Mouse (Mus musculus): ENCODE measurements at regions not wholly inside any gene's neighbourhood (a gene's known extent, or its start where the extent isn't known, plus 50 kb on each side); places are given as distances from the start of the nearest gene placed in this dataset.

DNA sequence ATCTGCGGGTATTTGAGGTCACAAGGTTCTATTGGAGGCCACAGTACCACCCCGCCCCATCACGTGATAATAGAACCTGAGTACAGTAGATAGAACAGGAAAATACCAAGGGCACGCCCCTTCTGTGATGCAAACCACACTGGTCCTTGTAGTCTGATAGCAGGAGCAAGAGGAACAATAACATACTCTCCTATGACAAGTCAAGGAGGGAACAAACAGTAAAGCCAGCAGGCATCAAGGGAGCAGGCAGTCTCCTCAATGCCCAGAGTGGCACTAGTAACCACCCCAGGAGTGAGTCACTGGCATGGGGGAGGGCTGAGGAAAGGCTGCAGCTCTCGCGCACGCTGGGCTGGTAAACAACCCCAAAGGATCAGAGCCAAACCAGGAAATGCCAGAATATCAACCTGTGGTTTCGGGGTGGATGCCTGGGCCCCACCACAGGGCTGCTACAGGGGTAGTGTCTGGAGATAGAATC is 150.5 kb upstream of the Tmc1 start:
- Histone ChIP-seq H3K4me1 (ENCODE audit: control insufficient read depth, insufficient read depth, low read length) (no peaks in the 10 kb centered on the region), H3K4me3 (ENCODE audit: low read depth, low read length) (no peak overlapping the region), H3K9ac (ENCODE audit: low read length) (no peak overlapping the region), H3K27ac (ENCODE audit: low read depth, low read length) (no peak overlapping the region), H3K4me2 (ENCODE audit: low read depth) (no peak overlapping the region), H3K27me3 (ENCODE audit: control insufficient read depth, insufficient read depth, low read length) (no peaks in the 10 kb centered on the region), H3K9me3 (ENCODE audit: control insufficient read depth, low read length) (no peaks in the 10 kb centered on the region), H3K36me3 (ENCODE audit: control insufficient read depth, insufficient read depth, low read length) (no peaks in the 10 kb centered on the region)
- ATAC-seq (ENCODE audit: insufficient read depth, low FRiP score, low TSS enrichment): no peak
- DNase-seq (ENCODE audit: low spot score): no peak
- WGBS: 85% methylated on average over 8 of the region's 8 CpGs

DNA sequence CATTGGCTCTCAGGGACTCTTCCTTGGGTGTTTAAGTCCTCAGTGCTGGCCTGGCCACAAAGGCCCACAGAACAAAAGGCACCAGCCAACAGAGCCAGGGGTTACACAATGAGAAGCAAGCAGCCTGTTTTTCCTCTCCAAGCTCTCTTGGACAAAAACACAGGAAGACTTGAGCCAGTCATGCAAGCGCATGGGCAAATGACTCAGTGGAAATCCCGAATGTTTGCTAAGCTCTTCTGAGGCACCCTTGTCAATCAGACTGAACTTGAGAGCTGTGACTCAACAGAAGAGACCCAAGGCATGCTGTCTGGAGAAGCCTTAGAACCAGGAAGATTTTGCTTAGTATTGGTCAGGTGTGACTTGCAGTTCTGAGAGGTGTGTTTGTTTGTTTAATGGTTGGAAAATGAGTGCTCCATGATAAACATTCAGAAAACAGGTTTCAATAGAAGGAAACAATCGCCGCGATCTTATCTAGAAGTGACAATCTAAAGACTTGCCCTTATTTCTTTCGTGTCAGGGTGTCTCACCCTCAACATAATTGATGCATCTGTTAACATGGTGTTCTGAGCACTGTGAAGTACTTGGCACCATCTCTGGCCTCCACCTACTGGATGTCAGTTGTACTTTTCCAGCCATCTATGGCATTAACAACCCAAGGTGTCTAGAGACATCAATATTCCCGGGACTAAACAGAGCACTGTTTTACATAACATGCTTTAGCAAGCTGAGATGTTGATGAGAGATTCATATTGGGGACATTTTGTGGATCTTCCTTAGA is 124.0 kb upstream of the Tmc1 start:
- DNase-seq (ENCODE audit: low spot score) (no peak), ATAC-seq (ENCODE audit: insufficient read depth, low FRiP score, low TSS enrichment) (no peak)
- Histone ChIP-seq H3K9me3 (ENCODE audit: control insufficient read depth, low read length) (no peaks in the 10 kb centered on the region), H3K4me1 (ENCODE audit: control insufficient read depth, insufficient read depth, low read length) (no peaks in the 10 kb centered on the region), H3K4me3 (ENCODE audit: low read depth, low read length) (no peak overlapping the region), H3K27me3 (ENCODE audit: control insufficient read depth, insufficient read depth, low read length) (no peaks in the 10 kb centered on the region), H3K36me3 (ENCODE audit: control insufficient read depth, insufficient read depth, low read length) (no peaks in the 10 kb centered on the region), H3K4me2 (ENCODE audit: low read depth) (no peak overlapping the region), H3K9ac (ENCODE audit: low read length) (no peak overlapping the region), H3K27ac (ENCODE audit: low read depth, low read length) (no peak overlapping the region)
- 87% methylated on average over 7 of the region's 7 CpGs for WGBS

DNA sequence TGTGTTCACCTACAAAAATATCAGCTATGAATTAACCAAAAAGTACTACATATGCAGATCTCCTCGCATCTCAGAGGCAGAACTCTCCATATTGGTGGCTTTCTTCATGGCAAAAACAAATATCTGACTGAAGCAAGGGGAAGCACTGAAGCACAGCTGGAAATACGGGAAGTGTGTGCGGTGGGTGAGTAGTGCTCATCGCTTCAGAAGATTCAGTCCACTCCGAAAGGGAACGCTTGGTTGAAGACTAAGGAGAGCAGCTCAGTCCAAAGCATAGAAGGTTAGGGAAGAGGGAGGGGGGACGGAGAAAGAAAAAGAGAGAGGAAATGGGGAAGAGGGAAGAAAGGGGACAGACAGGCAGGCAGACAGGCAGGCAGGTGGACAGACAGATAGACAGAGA is 114.4 kb upstream of the Tmc1 start:
- 88% methylated on average over 7 of the region's 7 CpGs for WGBS
- H3K27ac ChIP-seq (ENCODE audit: low read depth, low read length): no peak overlapping the region
- ATAC-seq (ENCODE audit: insufficient read depth, low FRiP score, low TSS enrichment): no peak

DNA sequence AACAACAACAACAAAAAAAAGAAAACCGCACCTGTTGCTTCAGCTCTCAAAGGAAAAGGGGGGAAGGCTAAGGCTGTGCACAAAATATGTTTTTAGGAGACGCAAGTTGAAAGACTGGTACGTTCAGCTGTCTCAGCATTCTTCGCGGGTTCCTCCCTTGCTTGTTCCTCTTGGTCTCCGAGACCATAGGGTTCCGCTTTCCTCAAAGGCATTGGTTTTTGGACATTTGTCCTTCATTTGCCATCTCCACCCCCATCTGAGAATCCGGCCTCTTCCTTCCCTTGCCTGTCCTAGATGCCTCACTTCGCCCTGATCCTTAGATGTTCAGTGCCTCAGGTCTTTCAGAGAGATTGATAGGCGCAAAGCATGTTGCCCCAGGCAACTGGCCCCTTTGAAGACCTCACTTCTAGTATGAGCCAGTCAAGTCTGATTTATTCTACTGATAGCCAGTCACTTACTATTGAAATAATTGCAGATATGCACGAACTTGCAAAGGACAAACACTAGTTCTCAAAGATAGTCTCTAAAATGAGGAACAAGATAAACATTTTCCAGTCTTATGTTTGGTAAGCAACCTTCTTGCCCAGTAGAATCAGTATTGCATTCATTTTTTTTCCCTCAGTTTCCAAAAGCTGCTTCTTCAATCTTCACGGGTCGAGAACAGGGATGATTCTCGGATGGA is 112.6 kb upstream of the Tmc1 start:
- no peak for ATAC-seq (ENCODE audit: insufficient read depth, low FRiP score, low TSS enrichment)
- H3K9me3 ChIP-seq (ENCODE audit: control insufficient read depth, low read length): no peaks in the 10 kb centered on the region
- H3K36me3 ChIP-seq (ENCODE audit: control insufficient read depth, insufficient read depth, low read length): no peaks in the 10 kb centered on the region
- H3K9ac ChIP-seq (ENCODE audit: low read length): no peak overlapping the region
- 91% methylated on average over 14 of the region's 14 CpGs for whole genome bisulfite sequencing
- H3K4me1 ChIP-seq (ENCODE audit: control insufficient read depth, insufficient read depth, low read length): no peaks in the 10 kb centered on the region
- H3K4me3 ChIP-seq (ENCODE audit: low read depth, low read length): no peak overlapping the region
- H3K27me3 ChIP-seq (ENCODE audit: control insufficient read depth, insufficient read depth, low read length): no peaks in the 10 kb centered on the region
- H3K27ac ChIP-seq (ENCODE audit: low read depth, low read length): no peak overlapping the region
- H3K4me2 ChIP-seq (ENCODE audit: low read depth): no peak overlapping the region
- no peak for DNase-seq (ENCODE audit: low spot score)

More for the DNA sequence above, 114.4 kb upstream of the Tmc1 start:
- Histone ChIP-seq H3K4me2 (ENCODE audit: low read depth) (no peak overlapping the region), H3K9me3 (ENCODE audit: control insufficient read depth, low read length) (no peaks in the 10 kb centered on the region), H3K36me3 (ENCODE audit: control insufficient read depth, insufficient read depth, low read length) (no peaks in the 10 kb centered on the region), H3K9ac (ENCODE audit: low read length) (no peak overlapping the region), H3K27me3 (ENCODE audit: control insufficient read depth, insufficient read depth, low read length) (no peaks in the 10 kb centered on the region), H3K4me1 (ENCODE audit: control insufficient read depth, insufficient read depth, low read length) (no peaks in the 10 kb centered on the region), H3K4me3 (ENCODE audit: low read depth, low read length) (no peak overlapping the region)
- DNase-seq (ENCODE audit: low spot score): no peak

DNA sequence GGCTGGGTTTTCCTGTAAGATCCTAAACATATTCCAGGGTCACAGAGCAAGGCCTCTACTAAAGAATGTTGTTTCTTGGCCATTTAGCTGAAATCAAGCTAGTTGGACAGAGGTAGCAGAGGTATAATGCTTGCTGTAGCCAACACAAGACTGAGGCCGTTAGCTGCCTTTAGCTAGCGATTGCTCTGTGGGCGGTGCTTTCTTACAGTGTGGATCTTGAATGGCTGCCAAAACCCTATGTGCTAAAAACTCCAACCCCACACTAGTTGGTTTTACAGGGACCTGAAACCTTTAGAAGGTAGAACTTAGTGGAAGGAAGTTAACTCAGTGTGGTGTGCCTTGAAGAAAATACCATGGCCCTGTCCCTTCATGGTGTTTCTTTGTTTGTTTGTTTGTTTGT is 110.9 kb upstream of the Tmc1 start:
- Histone ChIP-seq H3K36me3 (ENCODE audit: control insufficient read depth, insufficient read depth, low read length) (no peaks in the 10 kb centered on the region), H3K4me1 (ENCODE audit: control insufficient read depth, insufficient read depth, low read length) (no peaks in the 10 kb centered on the region), H3K4me2 (ENCODE audit: low read depth) (no peak overlapping the region), H3K27me3 (ENCODE audit: control insufficient read depth, insufficient read depth, low read length) (no peaks in the 10 kb centered on the region), H3K9me3 (ENCODE audit: control insufficient read depth, low read length) (no peaks in the 10 kb centered on the region), H3K4me3 (ENCODE audit: low read depth, low read length) (no peak overlapping the region), H3K27ac (ENCODE audit: low read depth, low read length) (no peak overlapping the region), H3K9ac (ENCODE audit: low read length) (no peak overlapping the region)
- ATAC-seq (ENCODE audit: insufficient read depth, low FRiP score, low TSS enrichment) (no peak), DNase-seq (ENCODE audit: low spot score) (no peak)
- WGBS: 96% methylated on average over 3 of the region's 3 CpGs

DNA sequence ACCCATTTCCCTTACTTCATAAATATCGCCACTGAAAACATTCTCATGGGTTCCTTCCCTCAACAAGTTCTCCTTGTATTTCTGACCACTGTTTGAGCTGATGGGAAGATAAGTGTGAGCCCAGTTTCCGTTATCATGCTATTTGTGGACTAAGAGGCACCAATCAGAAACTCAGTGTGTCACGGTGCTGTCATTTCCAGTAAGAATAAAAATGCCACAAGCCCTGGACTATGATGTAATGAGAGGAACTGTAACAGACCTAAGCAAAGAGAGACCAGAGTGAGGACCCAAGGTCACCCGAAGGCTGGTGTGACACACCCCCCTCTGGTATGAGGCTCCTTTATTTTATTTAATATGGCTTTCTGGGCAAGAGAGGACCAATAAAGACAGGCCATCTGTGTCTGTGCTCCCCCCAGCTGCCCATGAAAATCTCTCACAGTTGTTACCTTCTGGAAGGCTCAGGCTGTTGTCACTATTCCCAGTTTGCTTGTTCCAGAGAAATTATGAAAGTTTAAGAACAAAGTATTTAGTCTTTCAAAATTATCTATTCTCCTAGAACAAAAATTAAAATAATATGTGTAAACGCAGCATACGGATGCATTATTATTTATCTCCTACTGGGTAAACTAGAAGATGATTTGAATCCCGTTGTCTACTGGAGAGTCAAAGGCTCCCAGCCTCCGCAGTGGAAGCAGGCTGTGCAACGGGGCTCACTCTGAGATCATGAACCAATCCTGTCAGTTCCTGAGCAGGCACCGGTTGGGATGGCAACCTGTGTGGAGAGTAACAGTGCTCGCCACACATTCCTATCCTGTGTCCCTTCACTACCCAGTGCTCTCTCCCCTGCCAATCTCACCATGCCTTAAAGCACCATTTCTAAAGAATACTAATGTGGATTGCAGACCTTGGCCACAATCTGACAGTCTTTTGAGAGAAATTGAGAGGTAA is 99.9 kb upstream of the Tmc1 start:
- ATAC-seq (ENCODE audit: insufficient read depth, low FRiP score, low TSS enrichment) (peak; percentile 53; the same call in 1 of the 2 replicates), DNase-seq (ENCODE audit: low spot score) (no peak)
- Histone ChIP-seq H3K4me2 (ENCODE audit: low read depth) (no peak overlapping the region), H3K4me1 (ENCODE audit: control insufficient read depth, insufficient read depth, low read length) (no peaks in the 10 kb centered on the region), H3K27me3 (ENCODE audit: control insufficient read depth, insufficient read depth, low read length) (no peaks in the 10 kb centered on the region), H3K9me3 (ENCODE audit: control insufficient read depth, low read length) (no peaks in the 10 kb centered on the region), H3K36me3 (ENCODE audit: control insufficient read depth, insufficient read depth, low read length) (no peaks in the 10 kb centered on the region), H3K27ac (ENCODE audit: low read depth, low read length) (no peak overlapping the region), H3K4me3 (ENCODE audit: low read depth, low read length) (no peak overlapping the region), H3K9ac (ENCODE audit: low read length) (no peak overlapping the region)
- WGBS: 85% methylated on average over 11 of the region's 11 CpGs

DNA sequence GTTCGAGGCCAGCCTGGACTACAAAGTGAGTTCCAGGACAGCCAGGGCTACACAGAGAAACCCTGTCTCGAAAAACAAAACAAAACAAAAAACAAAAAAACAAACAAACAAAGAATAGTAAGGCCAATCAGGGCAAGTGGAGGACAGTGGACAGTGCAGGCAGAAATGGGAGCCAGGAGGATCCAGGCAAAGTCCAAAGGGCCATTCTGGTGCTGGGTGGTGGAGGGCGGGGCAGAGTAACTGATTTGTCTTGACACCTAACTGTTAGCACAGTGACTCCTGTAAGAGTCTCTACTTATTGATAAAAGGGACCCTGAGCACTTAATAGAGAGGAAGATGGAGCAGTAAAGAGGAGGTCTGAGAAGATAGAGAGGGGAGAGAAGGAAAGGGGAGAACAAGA is 98.8 kb upstream of the Tmc1 start:
- 90% methylated on average over 3 of the region's 3 CpGs for WGBS

DNA sequence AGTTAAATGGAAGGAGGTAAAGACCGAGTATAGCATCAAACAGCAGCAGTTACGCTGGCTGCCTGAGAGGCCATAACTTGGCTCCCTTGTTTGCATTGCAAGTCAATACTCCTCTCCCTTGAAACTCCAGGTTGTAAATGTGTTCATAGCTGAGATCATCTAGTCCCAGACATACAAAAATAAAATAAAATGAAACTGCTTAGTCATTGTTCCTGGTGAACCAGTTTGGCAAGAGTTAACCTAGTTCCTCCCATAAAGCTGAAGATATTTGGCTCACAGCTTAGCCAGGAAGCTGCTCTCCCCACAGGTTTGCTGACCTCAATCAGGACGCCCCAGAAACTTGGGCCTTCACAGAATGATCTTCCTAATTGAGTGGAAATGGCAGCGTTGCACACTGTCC is 97.9 kb upstream of the Tmc1 start:
- ATAC-seq (ENCODE audit: insufficient read depth, low FRiP score, low TSS enrichment): no peak
- no peaks in the 10 kb centered on the region for H3K9me3 ChIP-seq (ENCODE audit: control insufficient read depth, low read length)
- WGBS: 74% methylated on average over 4 of the region's 4 CpGs
- H3K9ac ChIP-seq (ENCODE audit: low read length): no peak overlapping the region
- H3K27ac ChIP-seq (ENCODE audit: low read depth, low read length): no peak overlapping the region
- H3K4me2 ChIP-seq (ENCODE audit: low read depth): no peak overlapping the region
- DNase-seq (ENCODE audit: low spot score): no peak
- H3K27me3 ChIP-seq (ENCODE audit: control insufficient read depth, insufficient read depth, low read length): no peaks in the 10 kb centered on the region
- H3K36me3 ChIP-seq (ENCODE audit: control insufficient read depth, insufficient read depth, low read length): no peaks in the 10 kb centered on the region
- H3K4me3 ChIP-seq (ENCODE audit: low read depth, low read length): no peak overlapping the region
- H3K4me1 ChIP-seq (ENCODE audit: control insufficient read depth, insufficient read depth, low read length): no peaks in the 10 kb centered on the region

More for the DNA sequence above, 98.8 kb upstream of the Tmc1 start:
- H3K4me2 ChIP-seq (ENCODE audit: low read depth): no peak overlapping the region
- no peaks in the 10 kb centered on the region for H3K9me3 ChIP-seq (ENCODE audit: control insufficient read depth, low read length)
- H3K27me3 ChIP-seq (ENCODE audit: control insufficient read depth, insufficient read depth, low read length): no peaks in the 10 kb centered on the region
- no peaks in the 10 kb centered on the region for H3K4me1 ChIP-seq (ENCODE audit: control insufficient read depth, insufficient read depth, low read length)
- H3K4me3 ChIP-seq (ENCODE audit: low read depth, low read length): no peak overlapping the region
- no peak overlapping the region for H3K9ac ChIP-seq (ENCODE audit: low read length)
- no peak overlapping the region for H3K27ac ChIP-seq (ENCODE audit: low read depth, low read length)
- no peak for ATAC-seq (ENCODE audit: insufficient read depth, low FRiP score, low TSS enrichment)
- no peaks in the 10 kb centered on the region for H3K36me3 ChIP-seq (ENCODE audit: control insufficient read depth, insufficient read depth, low read length)
- no peak for DNase-seq (ENCODE audit: low spot score)

Measured in neural tube, embryonic 11.5 days (tissue).